Mouse (Mus musculus) midbrain, postnatal 0 days (tissue): ENCODE data around the gene Zmynd12. TPM values are rescaled to one million over a fixed set of nuclear protein-coding genes. Genes with fewer than 3 reads are reported as not detected.

Experiments
- ATAC-seq: fragments of 200-750 bp; cut with Nextera tagmentation; 2 replicates; pipeline ENCODE4 v1.8.0; 2017; ENCODE audit warnings: moderate number of reproducible peaks, mild to moderate bottlenecking, moderate TSS enrichment, moderate library complexity; ENCODE audit not compliant: low FRiP score
- DNase-seq: peaks from one replicate; pipeline ENCODE4 v3.0.0-alpha.2; 2015; ENCODE audit warnings: low spot score
- H3K27ac ChIP-seq: fragments of 300-500 bp; sonication (generic); 2 replicates; pipeline ENCODE4 v1.5.1; 2014; ENCODE audit warnings: low read depth, mild to moderate bottlenecking, low read length, mixed read lengths
- H3K27me3 ChIP-seq: fragments of 300-500 bp; sonication (generic); 2 replicates; pipeline ENCODE4 v1.6.1; 2014; ENCODE audit warnings: low read length, control low read depth, mixed read lengths; ENCODE audit not compliant: insufficient read depth
- H3K36me3 ChIP-seq: fragments of 300-500 bp; sonication (generic); 2 replicates; pipeline ENCODE4 v1.6.1; 2014; ENCODE audit warnings: low read length, control low read depth, mixed read lengths; ENCODE audit not compliant: insufficient read depth
- H3K4me1 ChIP-seq: fragments of 300-500 bp; sonication (generic); 2 replicates; pipeline ENCODE4 v1.6.1; 2014; ENCODE audit warnings: mild to moderate bottlenecking, control low read depth, antibody characterized with exemption, low read length, mixed read lengths; ENCODE audit not compliant: insufficient read depth
- H3K4me2 ChIP-seq: fragments of 300-500 bp; sonication (generic); 2 replicates; pipeline ENCODE4 v1.6.1; 2014; ENCODE audit warnings: low read depth, mild to moderate bottlenecking, low read length, mixed read lengths; ENCODE audit not compliant: poor library complexity, severe bottlenecking
- H3K4me3 ChIP-seq: fragments of 300-500 bp; sonication (generic); 2 replicates; pipeline ENCODE4 v1.5.1; 2014; ENCODE audit warnings: low read depth, mild to moderate bottlenecking, low read length, moderate library complexity
- H3K9ac ChIP-seq: fragments of 300-500 bp; sonication (generic); replicated peaks from 2 replicates; pipeline ENCODE4 v1.6.1; 2014; ENCODE audit warnings: mild to moderate bottlenecking, low read length, moderate library complexity, mixed read lengths; ENCODE audit not compliant: poor library complexity, severe bottlenecking
- H3K9me3 ChIP-seq: fragments of 300-500 bp; sonication (generic); 2 replicates; pipeline ENCODE4 v1.6.1; 2016; ENCODE audit warnings: low read length, control low read depth
- CTCF ChIP-seq: IDR thresholded peaks from 2 replicates; pipeline ENCODE4 v1.5.1; 2016; ENCODE audit warnings: antibody characterized with exemption, mild to moderate bottlenecking
- WGBS: fragments of 180-500 bp; shearing (Covaris S2); extraction: QIAGEN DNeasy Blood & Tissue Kit; methylation state at CpG from one replicate; pipeline ENCODE4 v1.1.7; 2014; 5-methylcytosine and 5-hydroxymethylcytosine counted together
- polyA plus RNA-seq: library from polyadenylated mRNA; unstranded; fragments of >200 nt; fragmentation: Nextera tagmentation; extraction: Ambion mirVana; gene quantifications from 2 replicates; pipeline ENCODE4 v1.2.1, GENCODE M21; 2015
- total RNA-seq: library from RNA; depleted of rRNA; stranded (reverse); fragments of >200 nt; gene quantifications from 2 replicates; pipeline ENCODE4 v1.2.3, GENCODE M21; 2014

The Zmynd12 gene
- total and polyA plus RNA-seq, 2 experiments from 2014 or later, result 0.16 to 0.64 TPM

DNA sequence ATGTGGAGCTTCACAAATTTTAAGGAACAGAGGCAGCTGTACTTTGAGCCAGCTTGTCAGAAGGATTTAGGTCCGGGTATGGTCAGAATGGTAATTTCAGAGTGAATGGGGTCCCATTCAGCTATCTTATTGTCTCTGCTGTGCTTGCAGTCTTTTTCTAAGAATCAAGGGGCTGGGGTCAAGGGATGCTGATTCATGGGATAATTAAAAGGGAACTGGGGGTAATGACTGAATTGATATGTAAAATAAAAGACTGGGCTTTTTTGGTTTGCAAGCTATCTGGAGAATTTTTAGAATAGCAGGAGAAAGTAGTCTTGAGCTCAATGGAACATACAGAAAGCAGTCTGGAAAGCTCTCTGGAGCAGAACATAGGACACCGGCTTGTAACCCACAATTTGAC lies 19.2 kb upstream of the Zmynd12 start:
- ATAC-seq, result no peak
- H3K27me3 ChIP-seq, result no peaks in the 10 kb centered on the region
- no peak overlapping the region for H3K9ac ChIP-seq
- TF ChIP-seq CTCF, result no peak
- no peak overlapping the region for H3K4me3 ChIP-seq
- no peak overlapping the region for H3K4me2 ChIP-seq
- no peak for DNase-seq
- no peak overlapping the region for H3K27ac ChIP-seq
- H3K36me3 ChIP-seq, result peaks cover 26% of the 10 kb centered on the region
- WGBS, result 74% methylated on average over 2 of the region's 2 CpGs
- H3K9me3 ChIP-seq, result peaks cover 15% of the 10 kb centered on the region
- H3K4me1 ChIP-seq, result no peaks in the 10 kb centered on the region

DNA sequence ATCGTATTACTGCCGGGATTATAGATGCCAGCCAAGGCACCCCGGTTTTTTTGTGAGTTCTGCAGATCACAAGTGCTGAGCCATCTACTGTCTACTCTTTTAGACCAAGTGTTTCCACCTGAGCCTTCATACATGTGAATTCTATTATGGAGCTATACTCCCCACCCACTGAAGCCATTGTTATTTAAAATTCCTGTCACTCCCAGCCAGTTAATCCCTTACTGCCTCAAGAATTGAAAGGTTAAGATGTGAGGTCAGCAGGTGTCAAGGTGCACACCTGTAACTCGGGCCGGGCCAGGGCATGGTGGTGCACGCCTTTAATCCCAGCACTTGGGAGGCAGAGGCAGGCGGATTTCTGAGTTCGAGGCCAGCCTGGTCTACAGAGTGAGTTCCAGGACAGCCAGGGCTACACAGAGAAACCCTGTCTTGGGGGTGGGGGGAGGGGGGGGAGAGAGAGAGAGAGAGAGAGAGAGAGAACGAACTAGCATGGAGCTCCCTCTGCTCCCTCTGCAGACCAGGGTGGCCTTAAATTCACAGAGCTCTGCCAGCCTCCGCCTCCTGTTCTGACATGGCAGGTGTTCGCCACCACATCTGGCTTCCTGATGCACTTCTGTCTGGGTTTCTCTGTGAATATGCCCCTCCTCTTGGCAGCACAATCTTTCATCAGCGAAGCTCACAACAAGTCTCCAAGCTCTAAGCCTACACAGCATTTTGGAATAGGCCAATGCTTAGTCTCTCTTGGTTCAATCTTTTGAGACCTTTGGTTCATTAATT lies 10.6 kb upstream of the Zmynd12 start:
- no peak overlapping the region for H3K27ac ChIP-seq
- ATAC-seq, result no peak
- WGBS, result 77% methylated on average over 12 of the region's 12 CpGs
- no peak overlapping the region for H3K9ac ChIP-seq
- peaks cover 2% of the 10 kb centered on the region; the same call in 1 of the 2 replicates for H3K4me1 ChIP-seq
- no peak overlapping the region for H3K4me3 ChIP-seq
- no peak overlapping the region for H3K4me2 ChIP-seq
- TF ChIP-seq CTCF, result no peak
- H3K27me3 ChIP-seq, result no peaks in the 10 kb centered on the region
- H3K36me3 ChIP-seq, result no peaks in the 10 kb centered on the region
- DNase-seq, result no peak
- H3K9me3 ChIP-seq, result no peaks in the 10 kb centered on the region

DNA sequence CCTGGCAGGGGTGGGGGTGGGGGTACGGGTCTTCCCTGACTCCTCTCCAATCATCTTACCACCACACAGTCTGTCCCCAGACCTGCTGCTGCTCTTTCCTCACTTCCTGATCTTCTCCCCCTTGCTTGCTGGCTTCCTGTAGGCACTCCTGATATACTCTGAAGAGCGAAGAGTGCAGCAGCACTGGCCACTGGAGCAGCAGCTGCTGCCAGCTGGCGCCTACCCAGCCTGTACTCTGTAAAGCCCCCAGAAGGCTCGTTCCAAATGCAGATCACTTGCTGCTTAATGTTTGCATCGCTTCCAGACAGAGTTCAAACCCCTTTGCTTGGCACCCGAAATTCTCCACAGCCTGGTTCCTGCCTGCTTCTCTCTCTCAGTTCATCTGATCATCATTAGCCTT lies 9.8 kb upstream of the Zmynd12 start:
- ATAC-seq (no peak), DNase-seq (peak; percentile 85)
- Histone ChIP-seq H3K4me3 (no peak overlapping the region), H3K9ac (no peak overlapping the region), H3K9me3 (no peaks in the 10 kb centered on the region), H3K4me2 (no peak overlapping the region), H3K36me3 (no peaks in the 10 kb centered on the region), H3K27ac (no peak overlapping the region), H3K4me1 (peaks cover 2% of the 10 kb centered on the region; the same call in 1 of the 2 replicates), H3K27me3 (no peaks in the 10 kb centered on the region)
- 63% methylated on average over 6 of the region's 6 CpGs for WGBS
- TF ChIP-seq CTCF, result no peak

DNA sequence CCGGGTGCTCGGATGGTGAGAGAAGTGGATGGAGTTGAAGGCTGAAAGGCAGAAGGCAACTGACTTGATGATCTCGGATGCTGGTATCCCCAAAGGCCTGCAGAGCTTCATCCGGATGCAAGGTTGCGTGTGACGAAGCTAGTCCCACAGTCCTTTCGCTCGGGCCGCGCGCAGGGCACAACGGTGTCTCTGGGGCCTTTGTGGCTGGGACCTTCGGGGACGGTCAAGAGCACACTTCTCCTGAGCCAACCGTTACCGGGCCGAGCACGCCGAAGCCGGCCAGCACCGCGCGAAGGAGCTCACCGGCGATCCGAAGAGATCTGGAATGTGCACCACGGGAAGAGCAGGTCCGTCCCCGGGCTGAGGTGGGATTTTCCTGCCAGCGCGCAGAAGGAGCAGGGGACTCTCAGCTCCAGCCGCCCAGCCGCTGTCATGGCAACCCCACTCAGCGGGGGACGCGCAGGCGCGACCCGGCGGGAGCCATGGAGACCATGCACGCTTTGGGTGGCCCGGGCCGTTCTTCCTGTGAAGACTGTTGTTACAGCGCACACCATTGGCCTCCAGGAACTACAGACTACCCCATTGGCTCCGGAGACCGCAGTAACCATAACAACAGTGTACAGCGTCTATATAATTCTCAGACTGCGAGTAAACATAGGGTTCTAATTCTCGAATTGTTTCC lies 7.4 kb upstream of the Zmynd12 start, which contains the start of gene Ccdc30:
TSS of gene Ccdc30 (minus strand) at position 450 of the 682 bp plus-strand sequence.
- TF ChIP-seq CTCF, result no peak
- Histone ChIP-seq H3K9me3 (no peaks in the 10 kb centered on the region), H3K9ac (peak within 1 kb of the TSS; percentile 64), H3K27ac (peak within 1 kb of the TSS; percentile 71), H3K4me2 (peak within 1 kb of the TSS; percentile 79), H3K27me3 (no peaks in the 10 kb centered on the region), H3K36me3 (no peaks in the 10 kb centered on the region), H3K4me1 (peaks cover 2% of the 10 kb centered on the region; the same call in 1 of the 2 replicates), H3K4me3 (peak within 1 kb of the TSS; percentile 68)
- under 1% methylated on average over 44 of the region's 49 CpGs for WGBS
- peak; percentile 100 for ATAC-seq
- peak; percentile 97 for DNase-seq

DNA sequence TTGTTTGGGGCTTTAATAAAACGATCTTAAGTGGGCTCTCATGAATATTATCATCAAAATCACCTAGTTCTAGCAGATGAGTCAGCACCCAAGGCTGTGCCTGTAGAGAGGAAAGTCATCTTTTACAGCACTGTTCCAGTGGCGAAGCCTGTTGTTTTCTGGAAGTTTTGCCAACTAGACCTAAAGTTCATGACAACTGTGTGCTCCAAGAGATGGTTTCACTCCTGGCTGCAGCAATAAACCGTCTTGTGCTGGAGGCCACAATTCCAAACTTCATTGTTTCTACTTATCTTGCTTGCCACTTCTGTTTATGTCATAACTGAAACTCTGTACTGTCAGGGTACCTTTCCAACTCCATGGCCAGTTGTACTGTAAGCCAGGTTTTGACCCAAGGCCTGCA lies 5.3 kb upstream of the Zmynd12 start:
- no peak overlapping the region for H3K4me3 ChIP-seq
- TF ChIP-seq CTCF, result no peak
- H3K9ac ChIP-seq, result no peak overlapping the region
- DNase-seq (no peak), ATAC-seq (no peak)
- H3K27me3 ChIP-seq, result no peaks in the 10 kb centered on the region
- H3K36me3 ChIP-seq, result no peaks in the 10 kb centered on the region
- 87% methylated on average over 3 of the region's 3 CpGs for WGBS
- H3K27ac ChIP-seq, result no peak overlapping the region
- peaks cover 7% of the 10 kb centered on the region; the same call in 1 of the 2 replicates for H3K4me1 ChIP-seq
- H3K9me3 ChIP-seq, result no peaks in the 10 kb centered on the region
- no peak overlapping the region for H3K4me2 ChIP-seq

DNA sequence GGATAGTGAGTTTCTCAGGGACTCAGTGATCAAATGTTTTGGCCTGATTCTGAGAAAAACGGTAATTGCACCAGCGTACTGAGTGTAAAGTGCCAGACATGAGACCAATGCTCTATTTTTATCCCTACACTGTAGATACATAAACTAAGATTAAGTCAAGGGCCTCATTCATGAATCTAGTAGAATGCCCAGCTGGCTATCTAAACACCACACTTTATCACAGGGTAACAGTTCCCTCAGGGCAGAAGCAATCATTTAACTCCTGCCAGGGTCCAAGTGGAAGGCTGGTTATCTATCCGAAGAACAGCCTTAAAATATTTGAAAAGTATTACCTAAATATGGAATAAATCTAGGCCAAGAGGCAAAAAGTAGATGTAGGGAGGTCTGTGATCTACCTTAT lies 4.7 kb upstream of the Zmynd12 start:
- H3K4me3 ChIP-seq, result no peak overlapping the region
- peaks cover 5% of the 10 kb centered on the region; the same call in 1 of the 2 replicates for H3K4me1 ChIP-seq
- no peak for ATAC-seq
- H3K9me3 ChIP-seq, result no peaks in the 10 kb centered on the region
- no peak overlapping the region for H3K9ac ChIP-seq
- 93% methylated on average over 3 of the region's 3 CpGs for WGBS
- no peaks in the 10 kb centered on the region for H3K27me3 ChIP-seq
- DNase-seq, result no peak
- H3K4me2 ChIP-seq, result no peak overlapping the region
- H3K36me3 ChIP-seq, result no peaks in the 10 kb centered on the region
- H3K27ac ChIP-seq, result no peak overlapping the region
- TF ChIP-seq CTCF, result no peak
